Mouse (Mus musculus): ENCODE measurements around the gene Snx9.

GRCm38 (mm10) chr17:5803229-5804012 lies 37.7 kb upstream of the Snx9 start:
- TF ChIP-seq CTCF (IDR thresholded peaks at IDR 0.05; ENCODE audit: extremely low read depth, insufficient read length, insufficient replicate concordance, low read depth, low read length) (no peak), POLR2A (IDR thresholded peaks at IDR 0.05; ENCODE audit: low read depth, low read length) (no peak)
